Mouse (Mus musculus): Measurements from ENCODE around the gene C1qa. TPM values are rescaled to one million over a fixed set of nuclear protein-coding genes. Genes with fewer than 3 reads are reported as not detected.

Gene C1qa
- total RNA-seq, 1 experiment from 2014 or later, result 31.6 TPM

DNA sequence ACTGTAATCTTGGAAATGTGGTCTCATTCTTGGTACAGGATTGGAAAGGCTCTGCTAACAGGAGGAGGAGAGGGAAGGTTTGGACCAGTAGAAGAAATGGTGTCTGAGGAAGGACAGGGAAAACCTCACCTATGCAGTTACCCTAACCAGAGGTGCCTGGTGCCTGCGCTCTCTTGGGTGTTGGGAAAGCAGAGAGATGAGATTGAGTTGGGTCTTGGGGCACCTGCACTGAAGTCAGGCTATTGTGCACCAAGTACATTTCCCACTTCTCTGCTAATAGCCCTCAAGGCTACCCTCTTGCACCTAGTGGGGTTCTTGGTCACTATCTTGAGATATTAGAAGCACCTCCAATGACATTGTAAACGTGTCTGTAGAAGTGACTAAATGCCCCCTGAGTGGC lies 36.2 kb downstream of the C1qa start:
- no peak for DNase-seq

DNA sequence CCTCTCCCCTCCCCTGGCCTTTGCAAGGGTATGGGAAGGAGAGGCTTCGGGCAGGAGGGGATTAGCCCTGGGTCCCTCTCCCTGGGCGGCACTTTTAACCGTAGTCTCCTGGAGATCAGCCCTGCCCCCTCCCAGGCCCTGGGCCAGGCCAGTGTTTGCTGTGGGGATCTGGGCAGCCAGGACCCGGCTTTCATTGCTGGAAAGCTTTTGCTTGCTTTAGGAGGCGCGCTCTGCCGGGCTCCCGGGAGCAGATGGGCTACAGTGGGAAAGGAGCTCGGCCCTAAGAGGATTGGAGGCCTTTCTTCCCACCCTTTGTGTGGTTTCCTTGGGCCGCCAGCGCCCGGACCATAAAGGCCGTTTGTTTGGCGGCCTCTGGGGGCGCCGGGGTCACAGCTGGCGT lies 36.8 kb downstream of the C1qa start:
- DNase-seq, result no peak

DNA sequence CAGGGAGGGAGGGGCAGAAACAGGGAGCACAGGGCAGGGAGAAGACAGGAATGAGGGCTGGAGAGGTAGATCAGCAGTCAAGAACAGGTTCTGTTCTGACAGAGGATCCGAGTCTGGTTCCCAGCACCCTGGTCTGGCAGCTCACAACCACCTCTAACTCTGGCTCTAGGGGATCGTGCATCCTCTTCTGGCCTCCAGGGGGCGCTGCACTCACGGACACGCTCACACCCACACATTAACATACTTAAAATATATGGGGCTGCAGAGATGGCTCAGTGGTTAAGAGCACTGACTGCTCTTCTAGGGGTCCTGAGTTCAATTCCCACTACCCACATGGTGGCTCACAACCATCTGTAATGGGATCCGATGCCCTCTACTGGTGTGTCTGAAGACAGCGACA lies 38.6 kb downstream of the C1qa start:
- DNase-seq, result no peak

DNA sequence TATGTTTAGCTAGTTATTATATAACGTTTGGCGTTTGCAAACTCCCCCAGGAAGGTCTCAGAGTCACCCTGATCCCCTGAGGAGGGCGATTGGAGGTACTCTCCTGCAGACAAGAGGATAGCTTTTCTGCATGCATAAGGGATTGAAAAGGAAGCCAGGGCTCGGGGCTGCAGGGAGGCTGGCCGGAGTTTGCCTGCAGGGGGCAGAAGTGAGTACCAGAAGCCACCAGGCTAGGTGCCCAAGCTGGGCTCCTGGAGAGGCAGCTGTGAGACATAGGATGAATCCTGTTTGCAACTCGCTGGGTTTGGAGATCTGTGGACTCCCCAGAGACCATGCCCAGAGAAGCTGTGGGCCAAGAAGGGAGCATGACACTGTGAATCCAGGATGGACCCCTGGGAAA lies 43.5 kb downstream of the C1qa start:
- DNase-seq, result peak; percentile 37

DNA sequence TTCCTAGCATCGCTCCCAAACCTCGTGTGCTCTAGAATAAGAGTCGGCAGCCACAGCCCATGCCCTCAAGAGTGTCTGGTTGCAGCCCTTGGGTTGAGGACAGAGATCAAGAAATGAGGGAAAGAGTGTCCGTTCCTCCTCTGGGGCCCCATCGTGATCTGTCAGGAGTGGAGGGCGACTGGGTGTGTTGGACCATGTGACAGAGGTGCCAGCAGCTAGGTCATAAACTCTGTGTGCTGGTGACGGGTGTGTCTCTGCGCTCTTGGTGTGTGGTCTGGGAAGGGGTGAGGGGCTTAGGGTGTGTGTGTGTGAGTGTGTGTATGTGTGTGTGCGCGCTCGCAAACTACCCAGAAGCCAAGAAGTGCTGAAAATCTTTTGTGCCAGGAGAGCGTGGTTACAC lies 45.6 kb downstream of the C1qa start:
- no peak for DNase-seq

DNA sequence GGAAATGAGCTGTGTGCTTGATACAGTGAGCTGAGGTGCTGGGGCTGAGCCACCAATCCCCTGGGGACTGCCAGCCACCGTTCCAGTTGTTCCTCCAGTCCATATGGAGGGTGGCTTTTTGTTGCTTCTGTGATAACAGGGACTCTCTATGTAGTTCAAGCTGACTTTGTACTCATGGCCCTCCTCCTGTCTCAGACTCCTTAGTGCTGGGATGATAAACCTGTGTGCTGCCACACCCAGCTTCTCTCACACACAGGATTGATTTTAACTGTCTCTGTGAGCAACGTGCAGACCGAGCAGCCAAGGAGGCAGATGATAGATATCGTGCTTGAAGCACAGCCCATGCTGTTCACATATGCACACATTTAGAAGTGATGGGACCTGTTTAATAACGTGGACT lies 46.5 kb downstream of the C1qa start:
- no peak for DNase-seq

DNA sequence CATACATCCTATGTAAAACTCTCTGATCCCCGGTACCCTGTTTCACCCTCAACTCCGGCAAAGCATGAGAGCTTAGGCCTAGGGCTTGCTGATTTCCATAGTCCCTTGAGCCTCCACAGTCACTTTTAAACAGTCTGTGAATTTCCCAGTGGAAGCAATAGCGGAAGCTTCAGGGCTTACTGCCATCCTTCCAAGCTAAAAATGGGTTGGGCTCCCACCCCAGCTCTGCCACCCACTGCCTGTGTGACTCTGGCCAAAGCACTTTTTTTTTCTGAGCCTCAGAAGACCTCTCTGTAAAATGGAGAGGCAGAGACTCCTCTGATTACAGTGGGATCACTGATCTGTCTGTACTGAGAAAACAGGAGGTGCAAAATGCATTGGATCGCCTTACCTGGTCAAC lies 50.0 kb downstream of the C1qa start:
- no peak for DNase-seq

DNA sequence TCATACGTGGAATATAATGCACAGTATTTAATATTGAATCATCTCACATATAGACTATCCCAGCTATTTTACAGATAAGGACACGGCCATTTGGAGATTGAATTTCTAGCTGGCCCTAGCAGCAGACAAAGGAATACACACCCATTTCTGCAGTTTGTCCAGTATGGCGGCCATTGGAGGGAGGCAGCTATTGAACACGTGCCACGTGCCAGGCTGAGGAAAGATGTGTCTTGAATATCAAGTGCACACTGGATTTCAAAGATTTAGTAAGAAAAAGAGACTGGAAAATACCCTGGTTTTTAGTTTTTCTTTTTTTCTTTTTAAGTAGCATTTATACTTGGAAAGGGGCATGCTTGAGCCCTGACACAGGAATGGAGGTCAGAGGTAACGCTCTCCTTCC lies 51.4 kb downstream of the C1qa start:
- DNase-seq, result no peak

Other genes with a start within 250 kb of the C1qa start
- gene Ephb2, start 62.8 kb downstream of the C1qa start, total RNA-seq (2021), result 10.3 and 11.3 TPM in 2 replicates
- gene C1qb, start 12.6 kb downstream of the C1qa start, total RNA-seq (2021), result 28.1 and 31.7 TPM in 2 replicates
- gene C1qc, start 5.7 kb downstream of the C1qa start, total RNA-seq (2021), result 23.6 and 28.0 TPM in 2 replicates
- 0.11 and 0.26 TPM in 2 replicates for gene Epha8, start 58.0 kb upstream of the C1qa start, total RNA-seq (2021)
- gene Zbtb40, start 150.0 kb upstream of the C1qa start, total RNA-seq (2021), result 9.9 and 10.2 TPM in 2 replicates